In the genomic region with DNA sequence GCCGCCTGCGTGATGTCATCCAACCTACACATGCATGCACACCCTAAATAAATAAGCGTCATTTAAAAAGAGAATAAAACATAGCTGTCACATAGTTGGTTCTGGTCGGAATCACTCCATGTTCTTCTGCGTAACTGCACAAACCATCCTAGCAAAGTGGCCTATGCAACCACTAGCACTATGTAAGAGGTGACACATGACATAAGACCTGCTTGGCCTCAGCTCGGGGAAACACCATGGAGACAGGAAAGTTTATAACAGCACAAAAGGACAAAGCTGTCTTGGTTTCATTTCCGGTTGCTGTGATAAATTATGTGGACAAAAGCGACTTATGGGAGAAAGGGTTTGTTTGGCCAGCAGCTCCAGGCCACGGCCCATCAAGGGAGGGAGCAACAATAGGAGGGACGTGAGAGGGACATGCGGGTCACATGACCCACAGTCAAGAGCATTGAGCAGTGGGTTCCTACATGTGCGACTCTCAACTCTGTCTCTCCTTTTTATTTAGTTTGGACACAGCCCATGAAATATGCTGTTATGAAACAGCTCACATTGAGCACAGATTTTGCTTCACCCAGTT, we compare ENCODE assay signal across 21 mouse cellular contexts. TPM values are rescaled to one million over a fixed set of nuclear protein-coding genes. Genes with fewer than 3 reads are reported as not detected.
A peak's percentile ranks its signal among the peaks of the same experiment; 100 is the strongest.
DNase-seq lines count a peak whose midpoint lies in the region; ATAC-seq and TF ChIP-seq lines count a peak whose summit lies in the region.
"Had no signal": no experiment of that assay in that cellular context is flagged by ENCODE, and none has a peak within 500 bp of the region (broad histone marks: within the 10 kb centered on the region; RNA-seq: fewer than 3 reads in every experiment).

No protein-coding gene starts in this region.

- no peak overlapping the region for H3K27ac ChIP-seq in intestine, embryonic 14.5 days (ENCODE audit: low read depth)
- no peak overlapping the region for H3K27ac ChIP-seq in intestine, postnatal 0 days (ENCODE audit: low read depth, low read length)
- peak overlapping the region; percentile 71 for H3K27ac ChIP-seq in lung, postnatal 0 days (ENCODE audit: low read length)
- H3K27ac ChIP-seq: embryonic facial prominence, embryonic 15.5 days; heart, embryonic 10.5 days; hindbrain, embryonic 12.5 days; liver, embryonic 14.5 days; midbrain, embryonic 13.5 days; neural tube, embryonic 12.5 days had no signal

- WGBS in intestine, embryonic 14.5 days = 61% methylated on average over 12 of the region's 12 CpGs
- WGBS in intestine, postnatal 0 days = 60% methylated on average over 12 of the region's 12 CpGs
- 43% methylated on average over 12 of the region's 12 CpGs for WGBS in lung, adult 2 months
- WGBS in lung, postnatal 0 days = 43% methylated on average over 12 of the region's 12 CpGs

- H3K36me3 ChIP-seq in intestine, embryonic 14.5 days (ENCODE audit: control insufficient read depth, insufficient read depth, low read length) = no peaks in the 10 kb centered on the region
- H3K36me3 ChIP-seq in intestine, postnatal 0 days (ENCODE audit: control insufficient read depth, insufficient read depth) = no peaks in the 10 kb centered on the region
- no peaks in the 10 kb centered on the region for H3K36me3 ChIP-seq in lung, postnatal 0 days (ENCODE audit: insufficient read depth, low read length)
- H3K36me3 ChIP-seq: embryonic facial prominence, embryonic 15.5 days; heart, embryonic 10.5 days; hindbrain, embryonic 12.5 days; midbrain, embryonic 13.5 days; neural tube, embryonic 12.5 days had no signal

- H3K4me1 ChIP-seq in intestine, embryonic 14.5 days (replicated peaks; ENCODE audit: control insufficient read depth, insufficient read depth, low read length) = peaks cover 11% of the 10 kb centered on the region
- H3K4me1 ChIP-seq in intestine, postnatal 0 days (replicated peaks; ENCODE audit: control insufficient read depth, insufficient read depth, low read length) = no peaks in the 10 kb centered on the region
- peaks cover 6% of the 10 kb centered on the region; the same call in 1 of the 2 replicates for H3K4me1 ChIP-seq in lung, adult 2 months (ENCODE audit: control insufficient read depth, insufficient read depth, low read length)
- peaks cover 10% of the 10 kb centered on the region; the same call in 1 of the 2 replicates for H3K4me1 ChIP-seq in lung, postnatal 0 days (ENCODE audit: insufficient read depth, low read depth, low read length)
- H3K4me1 ChIP-seq: neural tube, embryonic 12.5 days had no signal

- no peak overlapping the region for H3K4me3 ChIP-seq in intestine, embryonic 14.5 days (ENCODE audit: low read depth, low read length)
- no peak overlapping the region for H3K4me3 ChIP-seq in intestine, postnatal 0 days (ENCODE audit: low read depth, low read length)
- H3K4me3 ChIP-seq in lung, adult 2 months (replicated peaks; ENCODE audit: extremely low read depth, low read depth, low read length) = no peak overlapping the region
- H3K4me3 ChIP-seq in lung, postnatal 0 days (ENCODE audit: low read depth, low read length) = no peak overlapping the region
- H3K4me3 ChIP-seq: embryonic facial prominence, embryonic 15.5 days; heart, embryonic 10.5 days; hindbrain, embryonic 12.5 days; midbrain, embryonic 13.5 days; neural tube, embryonic 12.5 days had no signal

- no peak for ATAC-seq in intestine, embryonic 14.5 days (replicated peaks; ENCODE audit: low FRiP score, low TSS enrichment, low read depth)
- ATAC-seq in intestine, postnatal 0 days = no peak
- peak; percentile 88 for ATAC-seq in lung, postnatal 0 days
- ATAC-seq: forebrain, embryonic 16.5 days; midbrain, embryonic 13.5 days had no signal

- no peak for TF ChIP-seq POLR2A in lung, adult 2 months (IDR thresholded peaks at IDR 0.05; ENCODE audit: borderline replicate concordance, extremely low read depth, low read depth, low read length)

- DNase-seq in intestine, embryonic 14.5 days (ENCODE audit: low spot score) = no peak
- peak; percentile 37 to 49 for DNase-seq in lung, adult 18-20 months
- no peak for DNase-seq in lung, adult 2 months
- DNase-seq in lung, postnatal 0 days (ENCODE audit: low spot score) = peak; percentile 86
- no peak for DNase-seq in thymus, postnatal 36 days
- no peak for DNase-seq in spleen, adult 12 weeks (ENCODE audit: low spot score)
- DNase-seq: adrenal gland, postnatal 25 days; B cell, adult 2 months; cerebellum, adult 18-20 months; cerebellum, postnatal 25 days; embryo, embryonic 11 days; kidney, postnatal 4 days; thymus, adult 18-20 months had no signal

- TF ChIP-seq CTCF in intestine, postnatal 0 days (IDR thresholded peaks at IDR 0.05; ENCODE audit: low read depth) = no peak
- no peak for TF ChIP-seq CTCF in lung, adult 2 months (IDR thresholded peaks at IDR 0.05; ENCODE audit: insufficient read depth, low read length)
- no peak for TF ChIP-seq CTCF in lung, postnatal 0 days (IDR thresholded peaks at IDR 0.05)

- H3K9me3 ChIP-seq in intestine, embryonic 14.5 days (ENCODE audit: control insufficient read depth, low read length) = no peaks in the 10 kb centered on the region
- no peaks in the 10 kb centered on the region for H3K9me3 ChIP-seq in intestine, postnatal 0 days (ENCODE audit: control insufficient read depth)
- H3K9me3 ChIP-seq in lung, postnatal 0 days (ENCODE audit: low read length) = no peaks in the 10 kb centered on the region
- H3K9me3 ChIP-seq: embryonic facial prominence, embryonic 15.5 days; heart, embryonic 10.5 days; hindbrain, embryonic 12.5 days; midbrain, embryonic 13.5 days; neural tube, embryonic 12.5 days had no signal

- no peak; the same call in 1 of the 2 replicates for TF ChIP-seq EP300 in lung, postnatal 0 days (IDR thresholded peaks at IDR 0.05)

- peak overlapping the region; percentile 20; the same call in 1 of the 2 replicates for H3K4me2 ChIP-seq in intestine, embryonic 14.5 days (ENCODE audit: low read length)
- H3K4me2 ChIP-seq in intestine, postnatal 0 days (replicated peaks; ENCODE audit: low read depth) = no peak overlapping the region
- no peak overlapping the region for H3K4me2 ChIP-seq in lung, postnatal 0 days (replicated peaks; ENCODE audit: low read depth, low read length)
- H3K4me2 ChIP-seq: embryonic facial prominence, embryonic 15.5 days; hindbrain, embryonic 12.5 days; midbrain, embryonic 13.5 days; neural tube, embryonic 12.5 days had no signal

- H3K27me3 ChIP-seq in intestine, embryonic 14.5 days (replicated peaks; ENCODE audit: control insufficient read depth, insufficient read depth, low read length) = no peaks in the 10 kb centered on the region
- no peaks in the 10 kb centered on the region for H3K27me3 ChIP-seq in intestine, postnatal 0 days (replicated peaks; ENCODE audit: control insufficient read depth, insufficient read depth, low read length)
- H3K27me3 ChIP-seq in lung, postnatal 0 days (replicated peaks; ENCODE audit: insufficient read depth, low read length) = no peaks in the 10 kb centered on the region
- H3K27me3 ChIP-seq: embryonic facial prominence, embryonic 15.5 days; hindbrain, embryonic 12.5 days; midbrain, embryonic 13.5 days; neural tube, embryonic 12.5 days had no signal

- H3K9ac ChIP-seq in intestine, embryonic 14.5 days (ENCODE audit: low read length) = no peak overlapping the region
- H3K9ac ChIP-seq in intestine, postnatal 0 days (ENCODE audit: low read depth, low read length) = no peak overlapping the region
- no peak overlapping the region for H3K9ac ChIP-seq in lung, postnatal 0 days (replicated peaks; ENCODE audit: low read depth)
- H3K9ac ChIP-seq: embryonic facial prominence, embryonic 15.5 days; hindbrain, embryonic 12.5 days; liver, embryonic 14.5 days; midbrain, embryonic 13.5 days; neural tube, embryonic 12.5 days had no signal

RNA-seq across cellular contexts. Expression of a gene that starts 39.4 kb away (rescaled TPM):
- polyA plus RNA-seq in intestine, embryonic 14.5 days (2014; fragmentation: Nextera tagmentation; extraction: Ambion mirVana) = 66.1 and 68.7 TPM in 2 replicates
- 26.7 and 29.1 TPM in 2 replicates for polyA plus RNA-seq in intestine, postnatal 0 days (2015; fragmentation: Nextera tagmentation; extraction: Ambion mirVana)
- polyA plus RNA-seq in lung, adult 2 months (2012; rRNA removed) = 9.8 and 10.3 TPM in 2 replicates
- 25.7 and 27.7 TPM in 2 replicates for polyA plus RNA-seq in lung, postnatal 0 days (2015; fragmentation: Nextera tagmentation; extraction: Ambion mirVana)

RNA-seq across cellular contexts. Expression of a gene that starts 50.2 kb away (rescaled TPM):
- 0.19 TPM in 1 of 2 replicates, not detected in the other for polyA plus RNA-seq in intestine, embryonic 14.5 days (2014; fragmentation: Nextera tagmentation; extraction: Ambion mirVana)
- 0.14 TPM in 1 of 2 replicates, not detected in the other for polyA plus RNA-seq in intestine, postnatal 0 days (2015; fragmentation: Nextera tagmentation; extraction: Ambion mirVana)
- polyA plus RNA-seq in lung, adult 2 months (2012; rRNA removed) = 21.4 and 26.7 TPM in 2 replicates
- 4.4 and 4.7 TPM in 2 replicates for polyA plus RNA-seq in lung, postnatal 0 days (2015; fragmentation: Nextera tagmentation; extraction: Ambion mirVana)
- polyA plus RNA-seq: forebrain, embryonic 16.5 days; midbrain, embryonic 13.5 days; neural tube, embryonic 12.5 days had no signal

Comparison
In these comparisons a context has a peak if more than half of its experiments do, and no peak if none do; other contexts are left out.
1. DNase-seq: peak in lung, adult 18-20 months (2 of 2) and lung, postnatal 0 days (single experiment); none in intestine, embryonic 14.5 days (single experiment), lung, adult 2 months (single experiment), thymus, postnatal 36 days (0 of 2) and spleen, adult 12 weeks (single experiment).